26 mouse cellular contexts compared by ENCODE assay signal in the genomic region with DNA sequence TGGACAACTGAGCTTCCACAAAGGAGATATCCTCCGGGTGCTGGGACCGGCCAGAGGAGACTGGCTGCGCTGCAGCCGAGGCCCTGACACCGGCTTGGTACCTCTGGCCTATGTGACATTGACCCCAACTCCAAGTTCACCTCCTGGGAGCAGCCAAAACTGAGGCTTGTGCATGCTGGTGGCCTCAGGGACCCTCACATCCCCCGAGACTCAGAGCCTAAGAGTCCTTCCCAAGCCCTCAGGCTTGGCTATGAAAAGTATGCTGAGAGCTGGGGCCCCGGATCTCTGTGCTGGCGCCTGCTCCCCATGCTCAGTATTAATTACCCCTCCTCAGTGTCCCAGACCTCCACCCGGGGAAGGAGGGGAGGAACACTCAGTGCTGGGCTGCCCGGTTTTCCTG. TPM values are rescaled to one million over a fixed set of nuclear protein-coding genes. Genes with fewer than 3 reads are reported as not detected.
"Had no signal": no experiment of that assay in that cellular context is flagged by ENCODE, and none has a peak within 500 bp of the region (broad histone marks: within the 10 kb centered on the region; RNA-seq: fewer than 3 reads in every experiment).

No protein-coding gene starts in this region.

- ATAC-seq: midbrain, embryonic 16.5 days had no signal

- DNase-seq: kidney, adult 11 months; kidney, adult 9 months; kidney, postnatal 14 days; kidney, postnatal 4 days; left cerebral cortex, postnatal 4 days; liver, embryonic 13.5 days; lung, adult 2 months; lung, postnatal 14 days; right cerebral cortex, adult 18-20 months; right cerebral cortex, postnatal 14 days; right cerebral cortex, postnatal 4 days; thymus, postnatal 25 days had no signal

- H3K27ac ChIP-seq: intestine, embryonic 15.5 days; liver, embryonic 13.5 days; stomach, postnatal 0 days had no signal

- H3K9me3 ChIP-seq: intestine, embryonic 15.5 days; liver, embryonic 13.5 days had no signal

- H3K9ac ChIP-seq: intestine, embryonic 15.5 days; liver, embryonic 13.5 days had no signal

RNA-seq across cellular contexts. Expression of gene Fam166b, which starts 2.4 kb away (rescaled TPM):
- total RNA-seq: liver, adult 2 months; megakaryocyte progenitor cell, adult 5-6 weeks; megakaryocyte-erythroid progenitor cell, adult 5-6 weeks had no signal
- polyA plus RNA-seq: intestine, embryonic 15.5 days; liver, adult 2 months; liver, embryonic 13.5 days; liver, embryonic 16.5 days had no signal

RNA-seq across cellular contexts. Expression of gene Cd72, which starts 27.9 kb away (rescaled TPM):
- total RNA-seq: layer of hippocampus, adult 18-20 months; layer of hippocampus, postnatal 14 days; left cerebral cortex, postnatal 4 days had no signal

RNA-seq across cellular contexts. Expression of gene Sit1, which starts 57.0 kb away (rescaled TPM):
- total RNA-seq: layer of hippocampus, adult 18-20 months; layer of hippocampus, postnatal 14 days; left cerebral cortex, postnatal 14 days; left cerebral cortex, postnatal 4 days; liver, adult 2 months; megakaryocyte progenitor cell, adult 5-6 weeks had no signal
- polyA plus RNA-seq: intestine, embryonic 15.5 days; kidney, embryonic 16.5 days; limb, embryonic 14.5 days; liver, embryonic 13.5 days; midbrain, embryonic 16.5 days; neural tube, embryonic 14.5 days; stomach, embryonic 14.5 days; stomach, postnatal 0 days had no signal
